Comparison of ENCODE assay signal across 8 mouse cellular contexts in genomic region chr2:59338501-59338900, GRCm38 (mm10).
DNase-seq lines count a peak whose midpoint lies in the region; ATAC-seq and TF ChIP-seq lines count a peak whose summit lies in the region.

No protein-coding gene starts in this region.

- no peaks in the 10 kb centered on the region for H3K27me3 ChIP-seq in spleen, adult 2 months (ENCODE audit: control insufficient read depth, insufficient read depth, low read length)
- H3K27me3 ChIP-seq in stomach, embryonic 16.5 days (ENCODE audit: control insufficient read depth, insufficient read depth, low read length): no peaks in the 10 kb centered on the region

- no peak overlapping the region for H3K4me2 ChIP-seq in stomach, embryonic 16.5 days (ENCODE audit: low read depth, low read length)

- no peaks in the 10 kb centered on the region; the same call in 1 of the 2 replicates for H3K36me3 ChIP-seq in spleen, adult 2 months (ENCODE audit: control insufficient read depth, insufficient read depth, low read length)
- H3K36me3 ChIP-seq in stomach, embryonic 16.5 days (ENCODE audit: control insufficient read depth, insufficient read depth, low read length): peaks cover 6% of the 10 kb centered on the region; the same call in 1 of the 2 replicates

- 70% methylated on average over 11 of the region's 11 CpGs for WGBS in spleen, adult 2 months
- 63% methylated on average over 11 of the region's 11 CpGs for WGBS in stomach, embryonic 16.5 days

- no peak for TF ChIP-seq CTCF in spleen, adult 2 months (IDR thresholded peaks at IDR 0.05; ENCODE audit: extremely low read depth, insufficient read depth, insufficient read length, insufficient replicate concordance)

- peak; percentile 47 to 51 for DNase-seq in cerebellum, postnatal 25 days
- no peak for DNase-seq in cerebellum, adult 9-10 months
- DNase-seq in spleen, adult 2 months (ENCODE audit: low read depth in 1 of 2, low spot score in 2 of 2): peak in 1 of 2 experiments; percentile 29
- DNase-seq in spleen, adult 18-20 months: no peak
- DNase-seq in kidney, postnatal 10 days: peak; percentile 38
- DNase-seq in testis, postnatal 10 days (ENCODE audit: low spot score): no peak
- no peak for DNase-seq in gastrocnemius, postnatal 10 days

- peak; percentile 86 for ATAC-seq in stomach, embryonic 16.5 days (ENCODE audit: insufficient read depth, low FRiP score)

- TF ChIP-seq POLR2A in spleen, adult 2 months (IDR thresholded peaks at IDR 0.05; ENCODE audit: low read depth, low read length): no peak

- H3K9me3 ChIP-seq in stomach, embryonic 16.5 days (replicated peaks; ENCODE audit: control insufficient read depth, low read length): no peaks in the 10 kb centered on the region

- no peaks in the 10 kb centered on the region for H3K4me1 ChIP-seq in spleen, adult 2 months (ENCODE audit: control insufficient read depth, insufficient read depth, insufficient read length)
- no peaks in the 10 kb centered on the region for H3K4me1 ChIP-seq in stomach, embryonic 16.5 days (ENCODE audit: control insufficient read depth, insufficient read depth, low read length)

- H3K4me3 ChIP-seq in spleen, adult 2 months (ENCODE audit: extremely low read depth, insufficient read depth, insufficient read length): no peak overlapping the region
- no peak overlapping the region for H3K4me3 ChIP-seq in stomach, embryonic 16.5 days (replicated peaks; ENCODE audit: low read length)

- peak overlapping the region; percentile 17; the same call in 1 of the 2 replicates for H3K27ac ChIP-seq in spleen, adult 2 months (ENCODE audit: insufficient read depth, low read length)
- H3K27ac ChIP-seq in stomach, embryonic 16.5 days (ENCODE audit: low read length): peak overlapping the region; percentile 49

- H3K9ac ChIP-seq in stomach, embryonic 16.5 days (ENCODE audit: low read length): no peak overlapping the region

Comparison
In these comparisons a context has a peak if more than half of its experiments do, and no peak if none do; other contexts are left out.
1. DNase-seq: peak in cerebellum, postnatal 25 days (2 of 2) and kidney, postnatal 10 days (single experiment); none in cerebellum, adult 9-10 months (single experiment), spleen, adult 18-20 months (0 of 2), testis, postnatal 10 days (single experiment) and gastrocnemius, postnatal 10 days (single experiment).